Mouse (Mus musculus) cerebellum, adult 2 months (tissue): ENCODE measurements around the gene Sccpdh.

ENCODE experiments used
- CTCF ChIP-seq: fragments of 200-500 bp; IDR thresholded peaks from 2 replicates; pipeline ENCODE4 v1.5.1; 2011; ENCODE audit warnings: low read depth, mild to moderate bottlenecking, control low read depth, low read length, moderate library complexity, borderline replicate concordance; ENCODE audit not compliant: insufficient read depth
- POLR2A ChIP-seq: fragments of 200-500 bp; IDR thresholded peaks from 2 replicates; pipeline ENCODE4 v1.6.1; 2011; ENCODE audit warnings: low read length, control low read depth, borderline replicate concordance; ENCODE audit not compliant: insufficient read depth

GRCm38 (mm10) chr1:179666971-179667370, 1.0 kb upstream of the Sccpdh start:
- no peak for TF ChIP-seq POLR2A
- TF ChIP-seq CTCF, result no peak
